Mouse (Mus musculus) E14TG2a.4 (cell line): ENCODE data around the gene Rftn1.

ENCODE experiments used
- CTCF ChIP-seq: conservative IDR thresholded peaks from 2 replicates; pipeline ENCODE4 v1.5.1; 2014; ENCODE audit warnings: low read length
- NANOG ChIP-seq: IDR thresholded peaks from 2 replicates; pipeline ENCODE4 v1.6.1; 2014; ENCODE audit warnings: borderline replicate concordance, low read length, mixed read lengths
- POU5F1 ChIP-seq: IDR thresholded peaks from 2 replicates; pipeline ENCODE4 v1.6.1; 2014; ENCODE audit warnings: low read length, borderline replicate concordance

DNA sequence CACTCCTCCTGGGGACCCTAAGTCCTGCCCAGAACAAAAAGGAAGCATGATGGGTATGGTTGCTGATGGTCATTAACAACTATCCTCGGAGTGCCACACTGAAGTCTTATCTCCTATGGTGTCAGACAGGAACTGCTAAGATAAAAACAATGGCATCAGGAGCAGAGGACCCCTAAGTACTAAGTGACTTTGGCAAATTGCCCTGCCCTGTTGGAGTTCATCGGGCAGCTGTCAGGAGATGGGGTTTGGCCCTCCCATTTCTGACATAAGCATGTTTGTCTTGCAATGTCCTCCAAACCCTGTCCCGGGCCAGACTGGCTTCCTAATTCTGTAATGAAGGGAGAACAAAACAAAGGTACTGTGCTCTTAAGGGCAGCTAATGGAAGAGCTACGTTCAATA, 180.4 kb downstream of the Rftn1 start:
- TF ChIP-seq CTCF, result no peak
- no peak for TF ChIP-seq POU5F1
- TF ChIP-seq NANOG, result no peak
